Mouse (Mus musculus): ENCODE results near the gene Map2k2.
"Not testable (repeated sequence)": the region's sequence is repeated elsewhere in the genome, so short reads cannot be mapped to it uniquely, and the experiment has no call there.

The Map2k2 gene

GRCm38 (mm10) chr10:81176466-81177271 is 71.0 kb downstream of the Map2k2 start, which contains the start of gene Eef2:
Gene Eef2, plus strand, starts transcription at chr10:81176631.
- peak; percentile 96 for DNase-seq (ENCODE audit: low spot score)

DNA sequence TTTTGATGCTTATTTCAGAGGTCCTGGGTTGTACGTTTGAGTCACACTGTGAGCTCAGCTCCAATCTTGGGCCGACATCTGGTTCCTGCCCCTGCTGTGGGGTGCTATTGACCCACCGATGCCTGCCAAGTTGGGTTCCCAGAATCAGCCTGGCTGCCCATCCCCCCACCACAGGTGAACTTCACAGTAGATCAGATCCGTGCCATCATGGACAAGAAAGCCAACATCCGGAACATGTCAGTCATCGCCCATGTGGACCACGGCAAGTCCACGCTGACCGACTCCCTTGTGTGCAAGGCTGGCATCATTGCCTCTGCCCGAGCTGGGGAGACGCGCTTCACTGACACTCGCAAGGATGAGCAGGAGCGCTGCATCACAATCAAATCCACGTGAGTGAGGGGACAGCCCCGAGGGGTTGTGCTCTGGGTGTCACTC is 71.8 kb downstream of the Map2k2 start:
- no peak for DNase-seq (ENCODE audit: low spot score)

GRCm38 (mm10) chr10:81177958-81178712 is 72.4 kb downstream of the Map2k2 start:
- no peak for DNase-seq (ENCODE audit: low spot score)

DNA sequence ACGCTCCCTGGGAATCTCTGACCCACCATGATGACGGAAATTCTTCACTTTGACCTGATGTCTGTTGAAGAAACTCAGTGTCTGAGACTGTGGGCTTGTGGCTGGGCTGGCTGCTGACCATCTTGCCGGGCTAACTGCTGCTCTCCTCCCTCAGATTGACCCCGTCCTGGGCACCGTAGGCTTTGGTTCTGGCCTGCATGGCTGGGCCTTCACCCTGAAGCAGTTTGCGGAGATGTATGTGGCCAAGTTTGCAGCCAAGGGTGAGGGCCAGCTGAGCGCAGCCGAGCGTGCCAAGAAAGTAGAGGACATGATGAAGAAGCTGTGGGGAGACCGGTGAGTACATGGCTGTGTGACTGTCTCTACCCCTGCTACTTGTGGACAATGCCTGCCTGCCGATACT is 73.2 kb downstream of the Map2k2 start:
- DNase-seq (ENCODE audit: low spot score) = no peak

DNA sequence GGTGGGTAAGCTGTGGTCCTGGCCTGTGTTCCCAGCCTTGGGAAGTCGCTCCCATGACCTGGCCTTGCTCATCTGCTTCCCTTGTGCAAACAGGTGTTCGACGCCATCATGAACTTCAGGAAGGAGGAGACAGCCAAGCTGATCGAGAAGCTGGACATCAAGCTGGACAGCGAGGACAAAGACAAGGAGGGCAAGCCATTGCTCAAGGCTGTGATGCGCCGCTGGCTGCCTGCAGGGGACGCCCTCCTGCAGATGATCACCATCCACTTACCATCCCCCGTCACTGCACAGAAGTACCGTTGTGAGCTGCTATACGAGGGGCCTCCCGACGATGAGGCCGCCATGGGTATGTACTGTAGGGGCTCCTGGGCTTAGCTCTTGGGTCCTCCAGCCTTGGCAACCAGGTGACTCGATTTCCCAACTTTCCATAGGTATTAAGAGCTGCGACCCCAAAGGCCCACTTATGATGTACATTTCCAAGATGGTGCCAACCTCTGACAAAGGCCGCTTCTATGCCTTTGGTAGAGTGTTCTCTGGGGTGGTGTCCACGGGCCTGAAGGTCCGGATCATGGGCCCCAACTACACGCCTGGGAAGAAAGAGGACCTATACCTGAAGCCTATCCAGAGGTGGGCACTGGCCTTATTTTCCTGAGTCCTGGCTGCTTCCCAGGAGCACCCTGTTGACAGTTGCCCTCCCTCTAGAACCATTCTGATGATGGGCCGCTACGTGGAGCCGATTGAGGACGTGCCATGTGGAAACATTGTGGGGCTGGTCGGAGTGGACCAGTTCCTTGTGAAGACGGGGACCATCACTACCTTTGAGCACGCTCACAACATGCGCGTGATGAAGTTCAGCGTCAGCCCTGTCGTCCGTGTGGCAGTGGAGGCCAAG is 74.0 kb downstream of the Map2k2 start:
- DNase-seq (ENCODE audit: low spot score) = no peak

DNA sequence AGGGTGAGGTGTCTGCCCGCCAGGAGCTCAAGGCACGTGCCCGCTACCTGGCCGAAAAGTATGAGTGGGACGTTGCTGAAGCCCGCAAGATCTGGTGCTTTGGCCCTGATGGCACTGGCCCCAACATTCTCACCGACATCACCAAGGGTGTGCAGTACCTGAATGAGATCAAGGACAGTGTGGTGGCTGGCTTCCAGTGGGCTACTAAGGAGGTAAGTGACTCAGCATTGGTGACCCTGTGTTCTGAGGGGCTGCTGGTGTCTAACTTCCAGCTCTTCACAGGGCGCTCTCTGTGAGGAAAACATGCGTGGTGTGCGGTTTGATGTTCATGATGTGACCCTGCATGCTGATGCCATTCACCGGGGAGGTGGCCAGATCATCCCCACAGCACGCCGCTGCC is 75.2 kb downstream of the Map2k2 start:
- DNase-seq (ENCODE audit: low spot score) = no peak

GRCm38 (mm10) chr10:81181860-81182259 is 76.1 kb downstream of the Map2k2 start:
- not testable (repeated sequence) for DNase-seq (ENCODE audit: low spot score)

DNA sequence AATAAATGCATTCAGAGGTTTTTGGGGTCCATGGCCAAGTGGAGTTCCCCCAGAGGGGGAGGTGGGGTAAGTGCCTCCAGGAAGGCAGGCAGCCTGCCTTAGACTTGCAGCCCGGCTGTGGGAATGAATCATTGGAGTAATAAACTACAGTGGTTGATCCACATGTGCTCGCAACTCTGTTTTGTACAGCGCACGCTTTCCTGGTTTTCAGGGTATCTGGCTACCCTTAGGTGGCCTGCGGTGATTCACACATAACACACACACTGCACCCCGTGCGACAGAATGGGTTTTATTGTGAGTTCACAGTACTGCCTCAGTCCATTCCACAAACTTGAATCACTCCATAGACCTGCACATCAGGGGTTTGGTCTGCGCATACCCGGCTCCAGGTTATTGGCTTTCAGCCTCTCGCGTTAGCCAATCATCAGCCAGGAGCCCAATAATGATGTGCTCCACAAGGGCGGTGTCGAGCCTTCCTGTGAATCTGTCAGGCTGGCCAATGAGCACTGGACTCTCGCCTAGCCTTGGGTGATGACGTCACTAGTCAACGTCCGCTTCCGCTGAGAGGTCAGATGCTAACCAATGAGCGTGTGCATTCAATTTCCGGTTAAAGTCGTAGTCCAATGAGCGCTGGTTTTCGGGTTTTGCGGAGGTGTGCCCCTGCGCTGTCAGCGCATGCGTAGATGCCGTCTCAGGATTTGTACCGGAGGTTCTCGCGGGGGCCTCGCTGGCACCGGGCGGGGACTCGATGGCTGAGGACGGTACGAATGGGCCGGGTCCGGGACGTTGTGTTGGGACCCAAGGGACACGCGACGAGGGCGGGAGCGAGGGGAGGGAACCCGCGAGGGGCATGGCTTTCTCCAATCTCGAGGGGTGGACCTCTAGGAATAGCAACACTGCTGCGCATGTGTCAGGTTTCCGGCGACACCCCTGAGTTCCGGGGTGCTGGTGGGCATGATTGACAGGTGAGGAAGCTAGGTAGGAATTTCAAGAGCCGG is 76.9 kb downstream of the Map2k2 start, which contains the start of gene Dapk3:
Gene Dapk3 (plus strand): TSS at position 670 of the 998 bp plus-strand sequence.
- DNase-seq (ENCODE audit: low spot score) = peak; percentile 97
